Mouse (Mus musculus): ENCODE results near the gene Scap. TPM values are rescaled to one million over a fixed set of nuclear protein-coding genes. Genes with fewer than 3 reads are reported as not detected.
A peak's percentile ranks its signal among the peaks of the same experiment; 100 is the strongest.

The Scap gene
- polyA plus RNA-seq, 1 experiment from 2014 or later, result 32.1 TPM

- Histone ChIP-seq H3K9ac (no peak overlapping the region), H3K27ac (ENCODE audit: low read depth) (no peak overlapping the region), H3K27me3 (ENCODE audit: insufficient read depth, low read length) (no peaks in the 10 kb centered on the region), H3K4me3 (ENCODE audit: low read depth, low read length) (no peak overlapping the region), H3K4me1 (ENCODE audit: insufficient read depth) (0 out of 2 replicates have a peak, but pooled peaks cover 1% of the 10 kb centered on the region), H3K4me2 (no peak overlapping the region), H3K36me3 (ENCODE audit: insufficient read depth) (no peaks in the 10 kb centered on the region), H3K9me3 (ENCODE audit: low read depth, low read length) (no peaks in the 10 kb centered on the region)
- TF ChIP-seq CTCF (IDR thresholded peaks at IDR 0.05; ENCODE audit: low read depth), result peak; percentile 64
- DNase-seq (peak; percentile 82), ATAC-seq (ENCODE audit: insufficient read depth) (no peak)
- 50% methylated on average over 9 of the region's 9 CpGs for WGBS
Measured at GRCm38 (mm10) chr9:110413785-110414184, 80.7 kb downstream of the Scap start.

- Histone ChIP-seq H3K36me3 (ENCODE audit: insufficient read depth) (no peaks in the 10 kb centered on the region), H3K4me3 (ENCODE audit: low read depth, low read length) (no peak within 1 kb of the TSS), H3K27ac (ENCODE audit: low read depth) (no peak within 1 kb of the TSS), H3K4me1 (ENCODE audit: insufficient read depth) (no peaks in the 10 kb centered on the region), H3K27me3 (ENCODE audit: insufficient read depth, low read length) (no peaks in the 10 kb centered on the region), H3K9ac (no peak within 1 kb of the TSS), H3K4me2 (no peak within 1 kb of the TSS), H3K9me3 (ENCODE audit: low read depth, low read length) (no peaks in the 10 kb centered on the region)
- TF ChIP-seq CTCF (IDR thresholded peaks at IDR 0.05; ENCODE audit: low read depth), result no peak
- DNase-seq (no peak), ATAC-seq (ENCODE audit: insufficient read depth) (no peak)
- 86% methylated on average over 12 of the region's 12 CpGs for WGBS
Measured at GRCm38 (mm10) chr9:110419511-110420112, 86.5 kb downstream of the Scap start, which contains the start of gene Ngp. Ngp (plus strand) TSS chr9:110419747.

GRCm38 (mm10) chr9:110431241-110431640 is 98.2 kb downstream of the Scap start:
- no peaks in the 10 kb centered on the region for H3K9me3 ChIP-seq (ENCODE audit: low read depth, low read length)
- H3K27me3 ChIP-seq (ENCODE audit: insufficient read depth, low read length), result no peaks in the 10 kb centered on the region
- no peak overlapping the region for H3K27ac ChIP-seq (ENCODE audit: low read depth)
- no peak overlapping the region for H3K9ac ChIP-seq
- H3K36me3 ChIP-seq (ENCODE audit: insufficient read depth), result peaks cover 57% of the 10 kb centered on the region
- ATAC-seq (ENCODE audit: insufficient read depth) (no peak), DNase-seq (no peak)
- no peak for TF ChIP-seq CTCF (IDR thresholded peaks at IDR 0.05; ENCODE audit: low read depth)
- H3K4me2 ChIP-seq, result no peak overlapping the region
- 74% methylated on average over 8 of the region's 8 CpGs for WGBS
- no peak overlapping the region for H3K4me3 ChIP-seq (ENCODE audit: low read depth, low read length)
- H3K4me1 ChIP-seq (ENCODE audit: insufficient read depth), result no peaks in the 10 kb centered on the region

- DNase-seq, result no peak
- no peak overlapping the region for H3K4me3 ChIP-seq (ENCODE audit: low read depth, low read length)
- H3K27ac ChIP-seq (ENCODE audit: low read depth), result no peak overlapping the region
- no peaks in the 10 kb centered on the region for H3K27me3 ChIP-seq (ENCODE audit: insufficient read depth, low read length)
- no peaks in the 10 kb centered on the region for H3K9me3 ChIP-seq (ENCODE audit: low read depth, low read length)
- no peak overlapping the region for H3K4me2 ChIP-seq
- TF ChIP-seq CTCF (IDR thresholded peaks at IDR 0.05; ENCODE audit: low read depth), result no peak
- 90% methylated on average over 2 of the region's 2 CpGs for WGBS
- peaks cover 51% of the 10 kb centered on the region for H3K36me3 ChIP-seq (ENCODE audit: insufficient read depth)
- no peaks in the 10 kb centered on the region for H3K4me1 ChIP-seq (ENCODE audit: insufficient read depth)
- ATAC-seq (ENCODE audit: insufficient read depth), result no peak
- no peak overlapping the region for H3K9ac ChIP-seq
Measured at GRCm38 (mm10) chr9:110433045-110433444, 100.0 kb downstream of the Scap start.

Other genes starting within 250 kb of the Scap start
- 160 TPM in 2 replicates for gene Smarcc1, start 215.6 kb upstream of the Scap start, polyA plus RNA-seq (2014; fragmentation: Nextera tagmentation; extraction: Ambion mirVana)
- 124 and 137 TPM in 2 replicates for gene Dhx30, start 215.5 kb upstream of the Scap start, polyA plus RNA-seq (2014; fragmentation: Nextera tagmentation; extraction: Ambion mirVana)
- 2.6 and 3.5 TPM in 2 replicates for gene Cspg5, start 89.5 kb upstream of the Scap start, polyA plus RNA-seq (2014; fragmentation: Nextera tagmentation; extraction: Ambion mirVana)
- 29.8 and 30.8 TPM in 2 replicates for gene Elp6, start 28.1 kb upstream of the Scap start, polyA plus RNA-seq (2014; fragmentation: Nextera tagmentation; extraction: Ambion mirVana)
- gene Ptpn23, start 74.9 kb downstream of the Scap start, polyA plus RNA-seq (2014; fragmentation: Nextera tagmentation; extraction: Ambion mirVana), result 16.4 and 19.1 TPM in 2 replicates
- 0.34 and 3.4 TPM in 2 replicates for gene Ngp, start 86.5 kb downstream of the Scap start, polyA plus RNA-seq (2014; fragmentation: Nextera tagmentation; extraction: Ambion mirVana)
- gene Klhl18, start 143.4 kb downstream of the Scap start, polyA plus RNA-seq (2014; fragmentation: Nextera tagmentation; extraction: Ambion mirVana), result 8.9 and 9.7 TPM in 2 replicates
- 0.88 and 1.8 TPM in 2 replicates for gene Kif9, start 143.7 kb downstream of the Scap start, polyA plus RNA-seq (2014; fragmentation: Nextera tagmentation; extraction: Ambion mirVana)
- 51.4 and 55.6 TPM in 2 replicates for gene Setd2, start 199.3 kb downstream of the Scap start, polyA plus RNA-seq (2014; fragmentation: Nextera tagmentation; extraction: Ambion mirVana)

Data from lung, embryonic 14.5 days (tissue).